Mouse (Mus musculus) ES-E14 (cell line): ENCODE results near the gene E130114P18Rik. TPM values are rescaled to one million over a fixed set of nuclear protein-coding genes. Genes with fewer than 3 reads are reported as not detected.

Source experiments
- DNase-seq: peaks from one replicate; pipeline ENCODE4 v3.0.0-alpha.2; 2013; ENCODE audit warnings: low read depth, low spot score
- H3K27ac ChIP-seq: 2 replicates; pipeline ENCODE4 v1.5.1; 2012; ENCODE audit warnings: low read depth, mild to moderate bottlenecking, low read length, moderate library complexity, mixed read lengths; ENCODE audit not compliant: poor library complexity, insufficient read depth, severe bottlenecking
- H3K36me3 ChIP-seq: 2 replicates; pipeline ENCODE4 v1.6.1; 2012; ENCODE audit warnings: mild to moderate bottlenecking, low read length, moderate library complexity, mixed read lengths; ENCODE audit not compliant: control insufficient read depth, poor library complexity, insufficient read depth, severe bottlenecking
- H3K4me1 ChIP-seq, 2 experiments: fragments of 150-350 bp in 1 of 2; sonication (generic) in 1 of 2; 2 replicates each; pipeline ENCODE4 v1.6.1; 2012; ENCODE audit warnings: low read length in 2 of 2, mild to moderate bottlenecking in 1 of 2, mixed read lengths in 1 of 2; ENCODE audit not compliant: control insufficient read depth in 2 of 2, insufficient read depth in 2 of 2, poor library complexity in 1 of 2
- H3K4me3 ChIP-seq, 2 experiments: fragments of 150-350 bp in 1 of 2; sonication (generic) in 1 of 2; 2 replicates each; pipeline ENCODE4 v1.5.1; 2012; ENCODE audit warnings: low read length in 2 of 2, low read depth in 1 of 2, mild to moderate bottlenecking in 1 of 2, mixed read lengths in 1 of 2; ENCODE audit not compliant: insufficient read depth in 1 of 2, poor library complexity in 1 of 2, severe bottlenecking in 1 of 2
- H3K9ac ChIP-seq: 2 replicates; pipeline ENCODE4 v1.6.1; 2012; ENCODE audit warnings: low read depth, mild to moderate bottlenecking, low read length, mixed read lengths; ENCODE audit not compliant: poor library complexity, insufficient read depth, severe bottlenecking
- H3K9me3 ChIP-seq: fragments of 150-350 bp; sonication (generic); 2 replicates; pipeline ENCODE4 v1.6.1; 2012; ENCODE audit warnings: low read depth, mild to moderate bottlenecking, low read length; ENCODE audit not compliant: control insufficient read depth, insufficient read depth
- CHD2 ChIP-seq: IDR thresholded peaks from 2 replicates; pipeline ENCODE4 v1.6.1; 2014; ENCODE audit warnings: mild to moderate bottlenecking, low read depth, low read length, inconsistent platforms
- HCFC1 ChIP-seq: IDR thresholded peaks from 2 replicates; pipeline ENCODE4 v1.6.1; 2012; ENCODE audit warnings: low read length, inconsistent platforms, borderline replicate concordance; ENCODE audit not compliant: insufficient read depth
- MAFK ChIP-seq: IDR thresholded peaks from 2 replicates; pipeline ENCODE4 v1.6.1; 2014; ENCODE audit warnings: mild to moderate bottlenecking, low read depth, low read length, inconsistent platforms; ENCODE audit not compliant: insufficient read depth
- ZC3H11A ChIP-seq: IDR thresholded peaks from 2 replicates; pipeline ENCODE4 v1.6.1; 2012; ENCODE audit warnings: low read depth, mild to moderate bottlenecking, inconsistent platforms, low read length, borderline replicate concordance
- ZNF384 ChIP-seq: IDR thresholded peaks from 2 replicates; pipeline ENCODE4 v1.6.1; 2012; ENCODE audit warnings: low read depth, low read length, inconsistent platforms
- in situ Hi-C, 2 experiments: fragments of 600-800 bp; cut with MboI; formaldehyde crosslinking; loops; one replicate each; pipeline ENCODE4 v1.15.1; 2025; ENCODE audit warnings: low sequenced_read_pairs in 2 of 2, inconsistent platforms in 1 of 2; ENCODE audit not compliant: unreplicated experiment in 2 of 2
- total RNA-seq: library from RNA; depleted of rRNA; stranded (reverse); fragments of 300-350 nt; gene quantifications from 2 replicates; pipeline ENCODE4 v1.2.3, GENCODE M21; 2012

E130114P18Rik gene
- total RNA-seq, 1 experiment = not detected

DNA sequence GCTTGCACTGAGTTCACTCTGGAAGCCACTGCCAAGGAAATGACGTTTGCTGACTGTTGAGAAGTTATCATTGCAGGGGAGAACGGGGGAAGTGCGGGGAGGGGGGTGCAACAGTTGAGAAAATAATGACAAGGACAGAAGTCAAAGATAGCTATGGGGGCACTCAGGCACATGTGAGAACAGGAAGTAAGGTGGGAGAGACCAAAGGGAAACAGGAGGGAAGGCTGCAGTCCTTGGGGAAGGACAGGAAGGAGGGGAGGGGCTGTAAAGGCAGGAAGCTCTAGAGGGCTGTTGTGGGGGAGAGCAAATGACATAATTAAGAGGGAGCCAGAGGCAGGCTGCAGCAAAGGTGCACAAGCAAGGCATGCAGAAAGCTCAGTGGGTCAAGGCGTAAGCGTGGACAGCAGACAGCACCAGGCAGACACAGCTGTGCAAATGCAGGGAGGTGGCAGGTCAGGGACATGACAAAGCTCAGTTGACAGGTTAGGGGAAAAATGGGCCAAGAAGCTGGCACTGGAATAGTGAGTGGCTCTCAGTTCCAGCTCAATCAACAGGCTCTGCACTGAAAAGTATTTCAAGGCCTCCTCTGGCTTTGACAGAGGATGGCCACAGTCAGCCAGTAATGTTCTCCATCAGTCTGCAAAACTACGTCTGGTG, 103.9 kb downstream of the E130114P18Rik start:
- Histone ChIP-seq H3K27ac (no peak overlapping the region), H3K9me3 (no peaks in the 10 kb centered on the region), H3K36me3 (no peaks in the 10 kb centered on the region), H3K9ac (no peak overlapping the region), H3K4me3 (no peak overlapping the region), H3K4me1 (no peaks in the 10 kb centered on the region)
- in situ Hi-C loops = no loop called here
- no peak for TF ChIP-seq ZNF384
- TF ChIP-seq MAFK = no peak
- no peak for TF ChIP-seq CHD2
- no peak for TF ChIP-seq ZC3H11A
- TF ChIP-seq HCFC1 = no peak
- DNase-seq = no peak

DNA sequence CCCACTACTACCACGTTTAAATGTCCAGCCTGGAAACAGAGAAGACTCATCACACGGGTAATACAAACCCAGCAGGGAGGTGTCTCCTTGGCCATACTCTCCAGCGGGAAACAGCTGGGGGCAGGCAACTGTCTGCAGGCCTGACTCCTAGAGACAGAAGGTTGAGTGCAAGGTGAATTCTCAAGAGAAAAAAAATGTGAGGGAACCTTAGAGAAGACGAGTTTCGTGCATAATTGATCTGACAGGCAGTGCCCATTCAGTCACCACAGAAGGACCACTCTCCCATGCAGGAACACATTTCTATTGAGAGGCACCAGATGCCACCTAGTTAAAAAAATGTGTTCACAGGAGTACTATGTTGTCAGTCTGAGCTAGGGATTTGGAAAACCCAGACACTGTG, 105.4 kb downstream of the E130114P18Rik start:
- H3K4me3 ChIP-seq = no peak overlapping the region
- H3K9ac ChIP-seq = no peak overlapping the region
- no peaks in the 10 kb centered on the region for H3K9me3 ChIP-seq
- in situ Hi-C loops = no loop called here
- TF ChIP-seq ZC3H11A (no peak), HCFC1 (no peak), MAFK (no peak), CHD2 (no peak), ZNF384 (no peak)
- DNase-seq = no peak
- H3K4me1 ChIP-seq = no peaks in the 10 kb centered on the region
- no peaks in the 10 kb centered on the region for H3K36me3 ChIP-seq
- no peak overlapping the region for H3K27ac ChIP-seq

DNA sequence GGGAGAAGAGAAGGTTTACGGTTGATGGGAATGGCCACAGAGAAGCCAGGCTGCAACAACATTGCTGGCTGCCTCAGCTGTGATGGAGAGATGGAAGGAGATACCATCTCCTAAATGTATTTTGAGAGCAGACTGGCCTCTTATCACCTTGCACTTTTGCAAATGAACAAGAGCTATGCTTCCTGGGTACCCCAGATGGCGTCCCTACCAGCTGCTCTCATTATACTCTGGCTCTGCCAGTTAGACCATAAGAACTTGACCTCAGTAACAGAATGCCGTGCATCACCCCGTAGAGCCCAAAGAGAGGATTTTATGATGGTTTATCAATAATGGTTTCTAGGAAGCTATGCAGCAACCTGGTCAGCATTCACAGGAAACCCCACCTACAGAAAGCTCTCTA, 106.0 kb downstream of the E130114P18Rik start:
- Histone ChIP-seq H3K9me3 (no peaks in the 10 kb centered on the region), H3K27ac (no peak overlapping the region), H3K9ac (no peak overlapping the region), H3K36me3 (no peaks in the 10 kb centered on the region), H3K4me3 (no peak overlapping the region), H3K4me1 (no peaks in the 10 kb centered on the region)
- in situ Hi-C loops = no loop called here
- TF ChIP-seq CHD2 = no peak
- no peak for DNase-seq

DNA sequence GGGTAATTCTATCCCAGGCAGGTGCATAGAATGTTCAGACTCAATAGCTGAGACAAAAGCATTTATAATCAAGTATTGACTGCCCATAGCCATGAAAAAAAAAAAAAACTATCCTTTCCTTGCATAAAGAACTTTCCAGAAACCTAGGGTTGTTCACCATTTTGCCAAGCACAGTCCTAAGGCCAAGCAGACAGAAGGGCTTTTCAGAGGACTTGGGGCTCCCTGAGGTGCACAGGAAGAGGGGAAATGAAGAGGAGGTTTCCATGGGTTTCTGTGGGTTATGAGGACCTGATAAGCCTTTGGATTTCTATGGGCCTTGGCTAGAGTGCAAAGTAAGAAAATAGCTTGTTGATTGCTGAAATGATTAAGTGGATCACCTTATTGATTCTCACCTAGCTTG, 107.5 kb downstream of the E130114P18Rik start:
- H3K9me3 ChIP-seq = no peaks in the 10 kb centered on the region
- no peak overlapping the region for H3K9ac ChIP-seq
- no peaks in the 10 kb centered on the region for H3K4me1 ChIP-seq
- TF ChIP-seq MAFK = no peak
- H3K4me3 ChIP-seq = no peak overlapping the region
- no peaks in the 10 kb centered on the region for H3K36me3 ChIP-seq
- DNase-seq = no peak
- in situ Hi-C loops = no loop called here
- no peak overlapping the region for H3K27ac ChIP-seq

DNA sequence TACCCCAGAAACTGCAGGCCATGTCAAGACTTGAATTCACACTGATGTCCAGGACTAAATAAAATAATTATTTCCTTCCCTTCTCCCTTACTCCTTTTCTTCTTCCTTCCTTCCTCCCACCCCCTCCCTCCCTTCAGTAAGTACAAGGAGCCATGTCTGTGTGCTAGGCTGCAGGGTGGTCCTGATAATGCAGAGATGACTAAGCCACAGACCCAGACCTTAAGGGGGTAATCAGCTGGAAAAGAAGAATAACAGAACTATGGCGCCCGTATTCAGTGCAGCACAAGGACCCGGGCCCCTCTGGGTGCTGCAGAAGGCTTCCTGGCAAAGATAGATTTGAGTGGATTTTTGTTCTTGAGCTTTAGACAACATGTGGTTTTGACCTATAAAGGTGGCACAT, 108.1 kb downstream of the E130114P18Rik start:
- no peaks in the 10 kb centered on the region for H3K9me3 ChIP-seq
- TF ChIP-seq CHD2 (no peak), ZNF384 (no peak), ZC3H11A (no peak), MAFK (no peak), HCFC1 (no peak)
- H3K36me3 ChIP-seq = no peaks in the 10 kb centered on the region
- no peak for DNase-seq
- H3K4me3 ChIP-seq = no peak overlapping the region
- no peak overlapping the region for H3K9ac ChIP-seq
- H3K27ac ChIP-seq = no peak overlapping the region
- H3K4me1 ChIP-seq = no peaks in the 10 kb centered on the region
- in situ Hi-C loops = no loop called here
